Mouse (Mus musculus) midbrain, embryonic 13.5 days (tissue): ENCODE data around the gene Msantd1. TPM values are rescaled to one million over a fixed set of nuclear protein-coding genes. Genes with fewer than 3 reads are reported as not detected.
"Not testable (repeated sequence)": the region's sequence is repeated elsewhere in the genome, so short reads cannot be mapped to it uniquely, and the experiment has no call there.

Experiments
- ATAC-seq: fragments of 200-750 bp; cut with Nextera tagmentation; 2 replicates; pipeline ENCODE4 v1.8.0; 2017; ENCODE audit warnings: mild to moderate bottlenecking, moderate TSS enrichment, moderate library complexity
- H3K27ac ChIP-seq: fragments of 300-500 bp; sonication (generic); 2 replicates; pipeline ENCODE4 v1.5.1; 2015; ENCODE audit warnings: inconsistent platforms, mild to moderate bottlenecking, moderate library complexity
- H3K27me3 ChIP-seq: fragments of 300-500 bp; sonication (generic); 2 replicates; pipeline ENCODE4 v1.6.1; 2015; ENCODE audit warnings: mild to moderate bottlenecking, inconsistent platforms
- H3K36me3 ChIP-seq: fragments of 300-500 bp; sonication (generic); 2 replicates; pipeline ENCODE4 v1.6.1; 2015; ENCODE audit warnings: mild to moderate bottlenecking, inconsistent platforms
- H3K4me1 ChIP-seq: fragments of 300-500 bp; sonication (generic); replicated peaks from 2 replicates; pipeline ENCODE4 v1.6.1; 2015; ENCODE audit warnings: inconsistent platforms
- H3K4me2 ChIP-seq: fragments of 300-500 bp; sonication (generic); replicated peaks from 2 replicates; pipeline ENCODE4 v1.6.1; 2015; ENCODE audit warnings: moderate library complexity, mild to moderate bottlenecking, inconsistent platforms
- H3K4me3 ChIP-seq: fragments of 300-500 bp; sonication (generic); replicated peaks from 2 replicates; pipeline ENCODE4 v1.5.1; 2015; ENCODE audit warnings: mild to moderate bottlenecking, inconsistent platforms
- H3K9ac ChIP-seq: fragments of 300-500 bp; sonication (generic); replicated peaks from 2 replicates; pipeline ENCODE4 v1.6.1; 2015; ENCODE audit warnings: mild to moderate bottlenecking, inconsistent platforms
- H3K9me3 ChIP-seq: fragments of 300-500 bp; sonication (generic); 2 replicates; pipeline ENCODE4 v1.6.1; 2016; ENCODE audit warnings: mild to moderate bottlenecking, inconsistent platforms
- whole genome bisulfite sequencing: fragments of 180-500 bp; shearing (Covaris S2); methylation state at CpG from one replicate; pipeline ENCODE4 v1.1.7; 2015; 5-methylcytosine and 5-hydroxymethylcytosine counted together
- polyA plus RNA-seq: library from polyadenylated mRNA; unstranded; fragments of >200 nt; fragmentation: Nextera tagmentation; extraction: Ambion mirVana; gene quantifications from 2 replicates; pipeline ENCODE4 v1.2.1, GENCODE M21; 2015

Gene Msantd1
- polyA plus RNA-seq: 2.3 TPM in 2 replicates

DNA sequence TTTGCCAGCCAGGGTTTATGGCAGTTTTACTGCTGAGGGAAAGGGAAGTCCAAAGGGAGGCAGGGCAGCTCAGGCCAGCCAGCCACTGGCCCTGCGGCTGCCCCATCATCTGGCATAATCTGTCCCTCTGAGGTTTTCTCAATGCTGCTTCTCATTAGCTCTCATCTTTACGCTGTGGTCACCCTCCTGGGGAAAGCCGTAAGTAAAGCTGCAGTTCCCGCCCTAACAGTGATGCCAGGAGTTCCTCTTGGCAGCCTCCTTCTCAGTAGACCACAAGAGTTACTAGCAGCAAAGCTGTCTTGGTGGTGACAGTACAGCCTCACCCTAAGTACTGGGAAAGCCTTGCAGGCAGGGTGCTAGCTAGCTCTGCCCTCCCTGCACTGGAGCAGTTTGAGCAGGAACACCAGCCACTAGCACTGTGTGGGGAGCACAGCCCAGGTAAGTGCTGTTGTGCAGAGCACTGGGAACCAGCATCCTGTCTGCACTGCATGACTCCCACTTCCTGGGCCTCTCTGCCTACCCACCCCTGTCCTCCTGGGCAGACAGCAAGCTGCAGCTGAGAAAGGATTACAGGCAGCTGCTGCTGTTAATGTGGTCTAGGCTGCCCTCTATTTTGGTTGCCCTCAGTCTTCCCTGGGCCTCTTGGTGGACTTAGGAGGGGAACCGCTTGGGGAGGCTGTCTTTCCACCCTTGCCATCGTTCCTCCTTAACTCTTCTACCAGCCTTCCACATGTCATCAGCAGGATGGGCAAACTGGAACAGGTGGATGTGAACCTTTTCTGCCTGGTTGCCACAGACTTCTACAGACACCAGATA lies at the start of gene Msantd1:
TSS of gene Msantd1 (plus strand) at position 103 of the 816 bp plus-strand sequence.
- Histone ChIP-seq H3K27me3 (no peaks in the 10 kb centered on the region), H3K9ac (no peak within 1 kb of the TSS; the same call in 1 of the 2 replicates), H3K36me3 (peaks cover 76% of the 10 kb centered on the region), H3K4me3 (no peak within 1 kb of the TSS), H3K4me1 (peaks cover 10% of the 10 kb centered on the region), H3K9me3 (no peaks in the 10 kb centered on the region), H3K4me2 (no peak within 1 kb of the TSS), H3K27ac (peak within 1 kb of the TSS; percentile 11; the same call in 1 of the 2 replicates)
- ATAC-seq: 0 out of 2 replicates have a peak, but pooled peaks have one; percentile 37
- WGBS: 78% methylated on average over 6 of the region's 6 CpGs

DNA sequence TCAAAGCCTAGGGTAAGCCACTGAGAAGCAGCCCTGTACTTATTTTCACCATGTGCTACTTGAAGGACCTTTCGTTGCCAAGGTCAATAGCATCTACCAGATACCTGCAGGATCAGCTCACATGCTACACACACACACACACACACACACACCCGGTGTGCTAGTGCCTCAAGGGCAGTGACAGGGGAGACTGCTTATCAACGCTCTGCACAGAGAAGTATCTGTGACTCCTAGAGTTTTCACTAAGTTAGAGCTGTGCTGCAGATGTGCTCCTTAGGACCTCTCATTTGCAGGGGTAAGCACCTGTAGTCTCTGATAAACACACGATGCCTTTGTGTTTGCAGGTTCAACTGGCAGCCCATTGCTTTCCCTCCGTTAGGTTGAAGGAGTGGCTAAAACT lies 42.4 kb upstream of the Msantd1 start:
- Histone ChIP-seq H3K27me3 (no peaks in the 10 kb centered on the region), H3K9me3 (no peaks in the 10 kb centered on the region), H3K9ac (no peak overlapping the region), H3K4me1 (no peaks in the 10 kb centered on the region), H3K4me2 (no peak overlapping the region), H3K36me3 (peaks cover 66% of the 10 kb centered on the region), H3K4me3 (no peak overlapping the region), H3K27ac (no peak overlapping the region)
- no peak for ATAC-seq
- 94% methylated on average over 5 of the region's 5 CpGs for WGBS

DNA sequence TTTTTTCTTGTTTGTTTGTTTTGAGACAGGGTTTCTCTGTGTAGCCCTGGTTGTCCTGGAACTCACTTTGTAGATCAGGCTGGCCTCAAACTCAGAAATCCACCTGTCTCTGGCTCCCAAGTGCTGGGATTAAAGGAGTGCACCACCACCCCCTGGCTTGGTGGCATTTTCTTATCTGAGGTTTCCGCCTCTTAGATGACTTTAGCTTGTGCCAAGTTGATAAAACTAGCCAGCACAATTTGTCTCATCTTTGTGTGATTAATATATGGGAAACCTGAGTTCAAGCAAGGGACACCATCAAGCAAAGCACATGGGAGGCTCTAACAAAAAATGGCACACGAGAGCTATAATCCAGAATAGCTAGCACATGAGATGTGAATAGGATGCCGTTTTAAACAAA lies 27.5 kb upstream of the Msantd1 start:
- not testable (repeated sequence) for H3K4me2 ChIP-seq, H3K27ac ChIP-seq, H3K9me3 ChIP-seq, H3K4me3 ChIP-seq, H3K9ac ChIP-seq, ATAC-seq, H3K4me1 ChIP-seq, H3K27me3 ChIP-seq
- peaks cover 86% of the 10 kb centered on the region for H3K36me3 ChIP-seq
- 97% methylated on average over 3 of the region's 3 CpGs for WGBS

DNA sequence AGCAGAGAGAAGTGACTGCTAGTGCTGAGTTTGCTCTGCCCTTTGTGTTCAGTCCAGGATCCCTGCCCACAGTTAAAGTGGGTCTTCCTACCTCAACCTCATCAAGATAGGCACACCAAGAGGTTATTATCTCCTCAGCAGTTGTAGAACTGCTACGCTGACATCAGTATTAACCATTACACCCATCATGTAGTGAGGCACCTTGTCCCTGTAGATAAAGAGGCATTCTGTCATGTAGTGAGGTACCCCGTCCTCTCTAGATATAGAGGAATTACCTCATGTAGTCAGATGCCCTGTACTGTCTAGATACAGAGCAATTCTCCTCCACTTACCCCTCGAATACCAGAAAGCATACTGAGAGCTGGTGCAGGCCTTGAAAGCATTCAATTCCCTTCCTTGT lies 26.8 kb upstream of the Msantd1 start:
- Histone ChIP-seq H3K4me1 (no peaks in the 10 kb centered on the region), H3K36me3 (peaks cover 81% of the 10 kb centered on the region), H3K9ac (no peak overlapping the region), H3K27ac (no peak overlapping the region), H3K9me3 (no peaks in the 10 kb centered on the region), H3K4me2 (no peak overlapping the region), H3K27me3 (no peaks in the 10 kb centered on the region), H3K4me3 (no peak overlapping the region)
- ATAC-seq: no peak
- 94% methylated on average over 3 of the region's 3 CpGs for WGBS

DNA sequence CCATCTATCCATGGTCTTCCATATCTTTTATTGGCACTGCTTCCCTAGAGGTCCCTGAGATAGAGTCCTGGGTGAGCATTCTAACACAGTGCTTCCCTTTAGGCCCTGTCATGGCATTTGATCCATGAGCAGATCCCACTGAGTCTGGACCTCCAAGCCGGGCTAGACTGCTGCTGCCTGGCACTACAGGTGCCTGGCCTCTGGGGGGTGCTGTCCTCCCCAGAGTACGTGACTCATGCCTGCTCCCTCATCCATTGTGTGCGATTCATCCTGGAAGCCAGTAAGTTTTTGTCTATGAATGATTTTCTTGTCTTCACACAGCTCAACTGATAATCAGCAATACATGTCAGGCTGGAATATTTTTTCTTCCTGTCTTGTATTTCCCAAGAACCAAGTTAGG lies 22.6 kb upstream of the Msantd1 start:
- no peak for ATAC-seq
- no peak overlapping the region for H3K9ac ChIP-seq
- H3K36me3 ChIP-seq: peaks cover 80% of the 10 kb centered on the region
- WGBS: 90% methylated on average over 3 of the region's 3 CpGs
- H3K27ac ChIP-seq: no peak overlapping the region
- no peaks in the 10 kb centered on the region for H3K4me1 ChIP-seq
- H3K4me2 ChIP-seq: no peak overlapping the region
- H3K9me3 ChIP-seq: no peaks in the 10 kb centered on the region
- H3K27me3 ChIP-seq: no peaks in the 10 kb centered on the region
- H3K4me3 ChIP-seq: no peak overlapping the region

DNA sequence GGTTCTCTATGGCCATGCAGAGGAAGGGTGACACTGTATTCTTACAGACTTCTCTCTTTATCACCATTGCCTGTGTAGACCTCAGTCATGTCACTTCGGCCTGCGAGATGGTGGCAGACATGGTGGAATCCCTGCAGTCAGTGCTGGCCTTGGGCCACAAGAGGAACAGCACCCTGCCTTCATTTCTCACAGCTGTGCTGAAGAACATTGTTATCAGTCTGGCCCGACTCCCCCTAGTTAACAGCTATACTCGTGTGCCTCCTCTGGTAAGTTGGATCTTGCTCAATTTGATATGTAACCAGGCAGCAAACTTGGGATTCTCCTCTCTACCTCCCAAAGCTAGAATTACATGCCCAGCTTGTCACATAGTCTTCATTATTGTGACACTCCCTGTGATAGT lies 18.6 kb upstream of the Msantd1 start:
- Histone ChIP-seq H3K4me1 (no peaks in the 10 kb centered on the region), H3K27ac (no peak overlapping the region), H3K9ac (no peak overlapping the region), H3K9me3 (no peaks in the 10 kb centered on the region), H3K4me3 (no peak overlapping the region), H3K36me3 (peaks cover 89% of the 10 kb centered on the region), H3K4me2 (no peak overlapping the region), H3K27me3 (no peaks in the 10 kb centered on the region)
- ATAC-seq: no peak
- WGBS: 97% methylated on average over 4 of the region's 4 CpGs

DNA sequence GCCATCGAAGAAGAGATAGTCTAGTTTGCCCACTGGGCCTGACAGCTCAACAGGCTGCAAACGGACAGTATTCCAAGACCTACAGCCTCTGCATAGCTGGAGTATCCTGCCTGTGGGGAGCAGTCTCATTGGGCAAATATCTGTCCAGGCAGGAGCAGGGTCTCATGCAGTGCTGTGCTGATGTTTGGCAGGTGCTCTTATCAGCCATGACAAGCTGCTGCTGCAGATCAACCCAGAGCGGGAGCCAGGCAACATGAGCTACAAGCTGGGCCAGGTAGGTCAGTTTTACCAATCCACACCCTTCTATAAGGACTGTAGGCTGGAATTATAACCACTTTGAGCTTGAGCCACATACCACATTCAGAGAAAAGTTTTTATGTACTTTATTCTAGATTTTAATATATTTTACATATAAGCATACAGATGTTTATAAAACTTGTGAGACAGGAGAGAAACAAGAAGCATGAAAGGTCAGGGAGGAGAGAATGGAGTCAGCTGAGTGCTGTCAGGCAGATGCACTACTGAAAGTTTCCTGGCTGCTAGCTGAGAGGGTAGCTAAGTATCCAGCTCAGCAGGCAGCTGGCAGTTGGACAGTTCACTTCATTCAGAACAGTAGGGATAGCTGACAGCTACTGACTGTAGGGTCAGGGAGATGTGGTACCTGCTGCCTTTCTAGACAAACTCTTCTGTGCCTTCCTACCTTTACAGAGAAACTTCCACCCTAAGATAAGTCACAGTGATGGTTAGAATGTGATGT lies 10.9 kb upstream of the Msantd1 start:
- 92% methylated on average over 3 of the region's 3 CpGs for WGBS
- no peaks in the 10 kb centered on the region for H3K4me1 ChIP-seq
- ATAC-seq: no peak
- no peak overlapping the region for H3K27ac ChIP-seq
- H3K9ac ChIP-seq: no peak overlapping the region
- peaks cover 92% of the 10 kb centered on the region for H3K36me3 ChIP-seq
- no peaks in the 10 kb centered on the region for H3K9me3 ChIP-seq
- no peaks in the 10 kb centered on the region for H3K27me3 ChIP-seq
- no peak overlapping the region for H3K4me3 ChIP-seq
- no peak overlapping the region for H3K4me2 ChIP-seq

DNA sequence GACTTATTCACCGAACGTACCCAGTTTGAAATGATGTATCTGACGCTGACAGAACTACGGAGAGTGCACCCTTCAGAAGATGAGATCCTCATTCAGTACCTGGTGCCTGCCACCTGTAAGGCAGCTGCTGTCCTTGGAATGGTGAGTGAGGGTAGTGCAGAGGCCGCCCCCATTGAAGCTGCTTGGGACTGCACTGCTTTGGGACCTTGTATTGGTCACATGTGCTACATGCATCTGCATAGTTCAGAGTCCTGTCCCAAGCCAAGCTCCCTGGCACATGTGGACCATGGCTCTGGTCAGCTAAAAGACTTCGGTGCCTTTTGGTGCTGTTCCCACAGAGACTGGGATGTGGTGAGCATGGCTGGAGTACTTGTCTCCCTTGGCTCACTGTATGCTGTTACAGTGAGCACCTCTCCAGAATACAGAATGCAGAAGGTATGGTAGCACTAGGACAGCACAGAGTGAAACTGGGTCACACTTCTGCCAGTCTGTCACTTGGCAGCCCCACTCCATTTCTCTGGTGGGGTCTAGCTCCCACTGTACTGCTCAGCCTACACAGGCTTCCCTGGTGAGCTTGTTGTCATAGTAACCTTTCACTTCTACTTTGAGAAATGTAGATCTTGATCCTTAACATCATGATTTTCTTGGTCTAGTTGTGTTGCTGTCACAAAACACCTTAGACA lies 7.9 kb upstream of the Msantd1 start:
- Histone ChIP-seq H3K4me3 (no peak overlapping the region), H3K4me2 (no peak overlapping the region), H3K27me3 (no peaks in the 10 kb centered on the region), H3K36me3 (peaks cover 93% of the 10 kb centered on the region), H3K9me3 (no peaks in the 10 kb centered on the region), H3K4me1 (no peaks in the 10 kb centered on the region), H3K27ac (no peak overlapping the region), H3K9ac (no peak overlapping the region)
- no peak for ATAC-seq
- 96% methylated on average over 6 of the region's 6 CpGs for WGBS

DNA sequence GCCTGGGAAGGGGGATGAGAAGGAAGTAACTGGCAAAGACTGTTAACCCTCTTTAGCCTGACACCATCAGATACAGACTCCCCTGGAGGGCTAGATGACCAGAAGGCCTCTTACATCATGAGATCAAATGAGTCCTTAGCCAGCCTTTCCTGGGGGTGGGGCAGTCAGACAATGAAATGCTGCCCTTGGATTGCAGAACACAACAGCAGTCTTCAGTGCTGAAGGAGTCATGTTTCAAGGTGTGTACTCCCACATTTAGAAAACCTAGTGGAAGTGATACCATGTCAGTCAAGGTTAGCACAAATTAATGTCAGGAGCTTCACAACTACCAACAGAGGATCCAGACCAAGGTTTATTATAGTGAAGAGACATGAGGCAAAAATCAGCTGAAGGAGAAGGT lies 5.4 kb upstream of the Msantd1 start:
- peaks cover 94% of the 10 kb centered on the region for H3K36me3 ChIP-seq
- no peak overlapping the region for H3K9ac ChIP-seq
- no peak overlapping the region for H3K27ac ChIP-seq

DNA sequence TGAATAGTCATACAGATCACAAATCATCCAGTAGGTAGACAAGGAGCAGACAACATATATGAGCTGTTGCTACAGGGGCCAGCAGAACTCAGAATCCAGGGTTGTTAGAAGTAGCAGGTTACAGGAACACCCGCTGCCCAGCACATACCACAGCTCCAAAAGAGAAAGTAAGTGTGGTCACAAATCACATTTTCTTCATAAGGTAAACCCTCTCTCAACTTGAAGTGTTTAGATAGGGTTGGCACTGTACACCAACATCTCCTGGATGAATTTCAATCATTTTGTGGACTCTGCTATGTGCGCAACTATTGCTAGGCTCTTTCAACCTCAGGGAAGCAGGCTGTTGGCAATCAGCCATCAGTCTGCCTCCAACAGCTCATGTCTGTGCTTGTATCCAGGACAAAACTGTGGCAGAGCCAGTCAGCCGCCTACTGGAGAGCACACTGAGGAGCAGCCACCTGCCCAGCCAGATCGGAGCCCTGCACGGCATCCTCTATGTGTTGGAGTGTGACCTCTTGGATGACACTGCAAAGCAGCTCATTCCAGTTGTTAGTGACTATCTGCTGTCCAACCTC lies 4.9 kb upstream of the Msantd1 start:
- no peak for ATAC-seq
- WGBS: 85% methylated on average over 5 of the region's 5 CpGs
- no peaks in the 10 kb centered on the region for H3K27me3 ChIP-seq
- H3K36me3 ChIP-seq: peaks cover 94% of the 10 kb centered on the region
- H3K27ac ChIP-seq: no peak overlapping the region
- H3K9me3 ChIP-seq: no peaks in the 10 kb centered on the region
- no peak overlapping the region for H3K4me3 ChIP-seq
- peaks cover under 1% of the 10 kb centered on the region for H3K4me1 ChIP-seq
- no peak overlapping the region for H3K4me2 ChIP-seq
- no peak overlapping the region for H3K9ac ChIP-seq

More for the DNA sequence above, 5.4 kb upstream of the Msantd1 start:
- Histone ChIP-seq H3K4me3 (no peak overlapping the region), H3K4me2 (no peak overlapping the region), H3K4me1 (no peaks in the 10 kb centered on the region), H3K27me3 (no peaks in the 10 kb centered on the region), H3K9me3 (no peaks in the 10 kb centered on the region)
- ATAC-seq: no peak

DNA sequence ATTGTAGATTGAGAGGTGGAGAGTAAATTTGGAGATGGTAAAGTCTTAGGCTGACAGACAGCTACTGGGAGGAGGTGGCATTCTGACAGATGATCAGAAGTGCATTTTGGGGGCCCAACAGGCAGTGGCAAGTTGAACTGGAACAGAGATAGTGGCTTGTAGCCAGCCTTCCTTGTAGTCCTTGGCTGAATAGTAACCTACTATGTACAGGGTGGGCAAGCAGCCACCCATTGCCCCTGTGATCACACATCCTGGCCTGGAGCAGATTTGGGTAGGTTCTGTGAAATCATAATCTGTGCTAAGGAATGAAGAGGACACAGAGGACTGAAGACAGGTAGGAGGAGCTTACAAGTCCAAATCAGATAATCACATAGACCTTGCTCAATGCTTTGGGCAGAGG lies 3.4 kb upstream of the Msantd1 start:
- ATAC-seq: no peak
- peaks cover 95% of the 10 kb centered on the region for H3K36me3 ChIP-seq
- no peak overlapping the region for H3K9ac ChIP-seq

DNA sequence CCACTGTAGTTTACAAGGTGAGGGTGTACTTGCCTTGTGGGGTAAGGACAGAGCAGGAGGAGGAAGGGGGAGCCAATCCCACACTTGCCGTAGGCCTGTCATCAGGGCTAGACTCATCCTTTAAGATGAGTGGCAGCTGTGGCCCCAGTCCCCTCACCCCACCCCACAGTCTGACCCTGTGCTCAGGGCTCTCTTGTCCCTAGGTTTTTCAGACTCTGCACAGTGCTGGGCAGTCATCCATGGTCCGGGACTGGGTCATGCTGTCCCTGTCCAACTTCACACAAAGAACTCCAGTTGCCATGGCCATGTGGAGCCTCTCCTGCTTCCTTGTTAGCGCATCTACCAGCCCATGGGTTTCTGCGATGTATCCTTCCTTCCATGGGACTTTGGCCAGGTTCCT lies 582 bp upstream of the Msantd1 start:
- Histone ChIP-seq H3K4me1 (peaks cover 10% of the 10 kb centered on the region), H3K27ac (no peak overlapping the region), H3K9me3 (no peaks in the 10 kb centered on the region), H3K36me3 (peaks cover 83% of the 10 kb centered on the region), H3K9ac (no peak overlapping the region), H3K4me3 (no peak overlapping the region), H3K27me3 (no peaks in the 10 kb centered on the region), H3K4me2 (no peak overlapping the region)
- WGBS: 91% methylated on average over 4 of the region's 4 CpGs
- ATAC-seq: no peak

More for the DNA sequence above, 3.4 kb upstream of the Msantd1 start:
- peaks cover 10% of the 10 kb centered on the region for H3K4me1 ChIP-seq
- no peaks in the 10 kb centered on the region for H3K27me3 ChIP-seq
- H3K4me2 ChIP-seq: no peak overlapping the region
- H3K4me3 ChIP-seq: no peak overlapping the region
- H3K27ac ChIP-seq: no peak overlapping the region
- H3K9me3 ChIP-seq: no peaks in the 10 kb centered on the region
